In genomic region chr9:106130250-106130649, GRCm38 (mm10) we compare ENCODE assay signal across 16 mouse cellular contexts. TPM values are rescaled to one million over a fixed set of nuclear protein-coding genes. Genes with fewer than 3 reads are reported as not detected.
"Had no signal": no experiment of that assay in that cellular context is flagged by ENCODE, and none has a peak within 500 bp of the region (broad histone marks: within the 10 kb centered on the region; RNA-seq: fewer than 3 reads in every experiment).

No protein-coding gene starts in this region.

- H3K27ac ChIP-seq: neural tube, embryonic 15.5 days; stomach, embryonic 15.5 days; stomach, postnatal 0 days had no signal

- H3K4me1 ChIP-seq: stomach, embryonic 15.5 days had no signal

- DNase-seq: retina, postnatal 1 day; right cerebral cortex, adult 18-20 months; right cerebral cortex, postnatal 14 days; right cerebral cortex, postnatal 25 days; right cerebral cortex, postnatal 4 days; spleen, adult 18-20 months; thymus, adult 18-20 months; thymus, adult 2 months; thymus, postnatal 14 days; thymus, postnatal 25 days; thymus, postnatal 36 days; thymus, postnatal 4 days had no signal

- H3K27me3 ChIP-seq: neural tube, embryonic 15.5 days; stomach, embryonic 15.5 days had no signal

- H3K4me3 ChIP-seq: neural tube, embryonic 15.5 days; stomach, embryonic 15.5 days had no signal

- H3K9me3 ChIP-seq: neural tube, embryonic 15.5 days; stomach, embryonic 15.5 days had no signal

- H3K4me2 ChIP-seq: neural tube, embryonic 15.5 days; stomach, embryonic 15.5 days had no signal

- H3K36me3 ChIP-seq: neural tube, embryonic 15.5 days; stomach, embryonic 15.5 days had no signal

- H3K9ac ChIP-seq: neural tube, embryonic 15.5 days; stomach, embryonic 15.5 days had no signal

RNA-seq across cellular contexts. Expression of gene Col6a4, which starts 33.7 kb away (rescaled TPM):
- total RNA-seq: neutrophil, adult 5-6 weeks had no signal
